Mouse (Mus musculus) MEL (cell line): Measurements from ENCODE around the gene Sirt4.
"Not testable (repeated sequence)": the region's sequence is repeated elsewhere in the genome, so short reads cannot be mapped to it uniquely, and the experiment has no call there.

Experiments
- CTCF ChIP-seq, 3 experiments: IDR thresholded peaks in 2 of 3; conservative IDR thresholded peaks in 1 of 3; 2 replicates each; pipeline ENCODE4 v1.5.1; 2011 to 2012; ENCODE audit warnings: low read length in 3 of 3, low read depth in 2 of 3, mild to moderate bottlenecking in 2 of 3, improper control_type of control experiment in 1 of 3, inconsistent platforms in 1 of 3, mixed read lengths in 1 of 3, moderate library complexity in 1 of 3; ENCODE audit not compliant: control insufficient read depth in 1 of 3, insufficient read depth in 1 of 3, poor library complexity in 1 of 3, severe bottlenecking in 1 of 3
- ELF1 ChIP-seq: IDR thresholded peaks from 2 replicates; pipeline ENCODE4 v1.6.1; 2014; ENCODE audit warnings: low read depth, mild to moderate bottlenecking, inconsistent platforms, low read length, improper control_type of control experiment, moderate library complexity
- MXI1 ChIP-seq: IDR thresholded peaks from 2 replicates; pipeline ENCODE4 v1.6.1; 2011; ENCODE audit warnings: mild to moderate bottlenecking, low read depth, low read length, improper control_type of control experiment
- NRF1 ChIP-seq: IDR thresholded peaks from 2 replicates; pipeline ENCODE4 v1.6.1; 2014; ENCODE audit warnings: low read depth, mild to moderate bottlenecking, inconsistent platforms, low read length, improper control_type of control experiment, moderate library complexity; ENCODE audit not compliant: poor library complexity, insufficient read depth, severe bottlenecking
- RCOR1 ChIP-seq: IDR thresholded peaks from 2 replicates; pipeline ENCODE4 v1.6.1; 2012; ENCODE audit warnings: low read depth, mild to moderate bottlenecking, inconsistent platforms, low read length, improper control_type of control experiment
- UBTF ChIP-seq: IDR thresholded peaks from 2 replicates; pipeline ENCODE4 v1.6.1; 2012; ENCODE audit warnings: low read depth, mild to moderate bottlenecking, inconsistent platforms, low read length, improper control_type of control experiment, moderate library complexity, borderline replicate concordance; ENCODE audit not compliant: insufficient read depth

DNA sequence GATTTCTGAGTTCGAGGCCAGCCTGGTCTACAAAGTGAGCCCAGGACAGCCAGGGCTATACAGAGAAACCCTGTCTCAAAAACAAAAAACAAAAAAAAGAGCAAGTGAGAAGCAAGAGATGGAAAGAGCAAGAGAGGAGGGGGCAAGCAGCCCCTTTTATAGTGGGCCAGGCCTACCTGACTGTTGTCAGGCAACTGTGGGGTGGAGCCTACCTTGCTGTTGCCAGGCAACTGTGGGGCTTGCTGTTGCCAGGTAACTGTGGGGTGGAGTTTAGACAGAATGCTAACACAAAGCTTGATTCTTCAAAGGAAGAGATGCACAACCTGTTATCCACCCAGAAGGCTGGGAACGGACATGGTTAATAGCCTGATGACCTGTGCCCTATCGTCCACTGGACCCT lies 11.1 kb upstream of the Sirt4 start:
- TF ChIP-seq UBTF; ELF1; NRF1; MXI1; RCOR1; CTCF (IDR thresholded peaks at IDR 0.05 in 2 of 3, conservative IDR thresholded peaks at IDR 0.05 in 1 of 3; ENCODE audit: control insufficient read depth in 1 of 3, insufficient read depth in 1 of 3, low read depth in 2 of 3, low read length in 3 of 3, poor library complexity in 1 of 3, severe bottlenecking in 1 of 3): not testable (repeated sequence)
